Mouse (Mus musculus): ENCODE results near the gene Lin52. TPM values are rescaled to one million over a fixed set of nuclear protein-coding genes. Genes with fewer than 3 reads are reported as not detected.

Gene Lin52
- 12.8 and 14.9 TPM in 2 replicates for polyA plus RNA-seq (2015; fragmentation: Nextera tagmentation; extraction: Ambion mirVana)

DNA sequence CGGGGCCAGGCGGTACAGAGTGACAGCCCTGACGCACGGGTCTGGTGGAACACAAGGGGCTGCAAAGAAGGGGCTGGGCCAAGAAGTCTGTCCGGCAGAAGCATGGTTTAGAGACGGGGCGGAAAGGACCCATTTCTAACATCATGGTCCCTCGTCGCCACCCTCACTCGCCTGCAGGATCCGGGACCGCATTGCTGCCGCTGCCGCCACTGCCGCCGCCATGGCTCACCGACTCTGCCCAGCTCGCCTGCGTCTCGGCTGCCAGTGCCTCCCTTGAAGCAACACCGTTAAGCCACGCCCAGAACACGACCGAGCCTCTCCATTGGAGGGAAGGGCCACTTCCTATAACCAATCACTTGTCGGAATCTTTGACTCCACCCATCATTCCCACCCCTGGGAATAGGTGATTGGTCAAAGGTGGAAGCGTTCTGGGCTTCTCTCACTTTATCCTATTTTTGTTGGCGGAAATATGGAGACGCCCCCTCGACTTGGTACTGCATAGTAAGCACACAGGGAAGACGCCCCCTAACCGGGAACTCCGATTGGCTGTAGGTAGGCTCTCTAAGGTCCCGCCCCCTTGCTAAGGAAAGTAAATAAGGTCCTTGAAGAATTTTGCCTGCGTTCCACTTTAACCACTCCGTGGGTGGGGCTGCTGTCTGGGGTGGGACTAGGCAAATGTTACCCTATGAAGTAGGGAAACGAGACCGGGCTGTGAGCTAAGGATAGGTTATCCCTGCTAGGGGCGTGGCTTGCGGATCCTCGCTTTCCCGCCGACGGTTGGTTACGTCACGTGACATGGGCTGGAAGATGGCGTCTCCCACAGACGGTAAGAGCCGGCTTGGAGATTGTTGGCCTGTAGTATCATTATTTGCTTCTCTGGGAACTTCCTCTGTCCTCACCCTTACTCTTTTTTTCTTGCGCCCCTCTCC, at the start of gene Lin52, which contains the start of gene Aldh6a1:
Lin52 (plus strand) TSS at position 705 of the 929 bp plus-strand sequence.
Aldh6a1 (minus strand) TSS at position 287 of the 929 bp plus-strand sequence.

DNA sequence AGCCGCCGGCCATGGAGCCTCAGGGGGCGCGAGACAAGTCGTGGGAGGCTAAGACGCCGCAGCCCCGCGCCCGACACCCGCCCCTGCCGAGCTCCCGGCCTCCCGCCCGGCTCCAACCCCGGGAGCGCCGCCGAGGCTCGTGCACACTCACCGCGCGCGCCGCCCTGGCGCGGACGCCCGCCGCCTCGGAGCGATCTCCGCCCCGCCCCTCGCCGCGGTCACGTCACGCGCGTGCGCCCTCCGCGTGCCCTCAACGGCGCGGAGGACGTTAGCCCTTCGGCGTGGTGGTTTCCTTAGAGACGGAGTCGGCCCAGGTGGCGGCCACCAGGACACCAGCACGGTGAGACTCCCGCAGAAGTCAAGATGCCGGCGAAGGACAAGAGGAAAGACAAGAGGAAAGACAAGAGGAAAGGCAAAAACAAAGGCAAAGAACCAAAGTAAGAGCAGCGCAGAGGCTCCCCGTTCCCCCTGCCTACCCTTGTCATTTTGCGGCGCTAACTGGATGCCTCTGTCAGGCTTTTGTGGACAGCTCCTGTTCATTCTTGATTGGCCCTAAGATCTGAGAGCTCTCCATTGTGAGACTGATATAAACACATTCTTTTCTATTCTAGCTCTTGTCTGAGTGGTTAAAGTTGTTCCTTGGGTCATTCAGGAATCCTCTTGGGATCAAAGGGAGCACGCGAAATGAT, 42.3 kb upstream of the Lin52 start, which contains the start of the genes Entpd5 and Bbof1:
Entpd5 (minus strand) TSS at position 211 of the 689 bp plus-strand sequence.
Bbof1 (plus strand) TSS at position 253 of the 689 bp plus-strand sequence.

DNA sequence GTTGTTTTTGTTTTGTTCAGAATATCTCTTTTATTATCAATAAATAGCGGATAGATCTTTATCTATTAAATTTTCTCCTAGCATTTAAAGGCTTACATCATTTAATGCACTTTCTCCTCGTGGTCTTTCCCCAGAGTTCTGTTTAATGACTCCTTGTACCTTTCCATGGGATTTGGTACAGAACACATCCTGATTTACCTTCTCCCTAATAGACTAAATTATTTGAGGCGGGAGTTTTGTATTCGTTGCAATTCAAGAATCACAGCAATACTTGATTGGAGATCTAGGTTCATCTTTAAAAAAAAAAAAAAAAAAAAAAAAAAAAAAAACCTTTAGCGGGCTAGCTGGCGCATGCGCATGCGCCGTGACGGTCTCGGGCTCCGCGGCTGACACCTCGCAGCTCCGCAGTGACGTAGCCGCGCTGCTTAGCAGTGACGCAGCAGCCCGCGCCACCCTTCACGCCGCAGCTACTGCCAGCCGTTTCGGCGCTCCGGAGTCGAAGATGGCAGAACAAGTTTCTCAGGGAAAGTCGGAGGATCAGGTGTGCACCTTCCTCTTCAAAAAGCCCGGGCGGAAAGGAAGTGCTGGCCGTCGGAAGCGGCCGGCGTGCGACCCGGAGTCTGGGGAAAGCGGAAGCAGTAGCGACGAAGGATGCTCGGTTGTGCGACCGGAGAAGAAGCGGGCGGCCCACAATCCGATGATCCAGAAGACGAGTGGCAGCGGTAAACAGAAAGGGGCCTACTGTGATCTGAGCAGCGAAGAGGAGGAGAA, 34.2 kb upstream of the Lin52 start, which contains the start of gene Rnf113a2:
Rnf113a2 (plus strand) TSS at position 363 of the 771 bp plus-strand sequence.

DNA sequence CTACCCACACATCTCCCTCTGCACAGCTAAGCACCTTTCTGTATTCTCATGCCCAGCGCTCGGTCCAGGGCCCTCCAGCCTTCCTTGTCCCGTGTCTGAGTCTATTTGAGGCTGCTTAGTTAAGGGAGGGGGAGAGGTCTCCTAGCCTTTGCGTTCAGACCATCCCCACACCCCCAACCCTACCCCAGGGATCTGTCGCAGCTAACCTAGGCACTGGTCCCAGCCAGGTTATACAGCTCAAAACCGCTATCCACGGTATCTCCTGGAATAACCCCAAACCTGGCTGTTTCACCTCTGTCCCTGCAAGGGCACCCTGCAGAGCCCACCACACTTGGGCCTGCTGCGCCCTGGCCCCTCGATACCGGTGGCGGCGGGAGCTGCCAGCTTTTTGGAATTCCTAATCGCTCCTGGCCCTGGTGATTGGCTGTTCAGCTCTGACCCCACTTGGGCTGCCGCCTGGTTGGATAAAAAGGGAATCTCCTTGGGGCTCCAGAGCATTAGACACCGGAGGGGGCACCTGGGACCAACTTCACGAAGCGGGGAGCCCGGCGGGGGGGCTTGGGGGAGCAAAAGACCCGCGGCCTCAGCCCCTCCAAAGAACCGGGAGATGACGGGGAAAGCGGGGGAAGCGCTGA, 118.2 kb downstream of the Lin52 start, which contains the start of gene Vsx2:
Vsx2 (plus strand) TSS at position 427 of the 635 bp plus-strand sequence.

Other genes starting within 250 kb of the Lin52 start
- 6.1 and 6.8 TPM in 2 replicates for gene Elmsan1, start 232.5 kb upstream of the Lin52 start, polyA plus RNA-seq (2015; fragmentation: Nextera tagmentation; extraction: Ambion mirVana)
- gene Ptgr2, start 166.2 kb upstream of the Lin52 start, polyA plus RNA-seq (2015; fragmentation: Nextera tagmentation; extraction: Ambion mirVana) = 24.6 and 25.1 TPM in 2 replicates
- 45.0 and 48.5 TPM in 2 replicates for gene Zfp410, start 134.6 kb upstream of the Lin52 start, polyA plus RNA-seq (2015; fragmentation: Nextera tagmentation; extraction: Ambion mirVana)
- 20.7 and 21.5 TPM in 2 replicates for gene Coq6, start 89.8 kb upstream of the Lin52 start, polyA plus RNA-seq (2015; fragmentation: Nextera tagmentation; extraction: Ambion mirVana)
- 0.97 and 1.4 TPM in 2 replicates for gene Fam161b, start 89.6 kb upstream of the Lin52 start, polyA plus RNA-seq (2015; fragmentation: Nextera tagmentation; extraction: Ambion mirVana)
- 6.5 and 7.0 TPM in 2 replicates for gene Entpd5, start 42.4 kb upstream of the Lin52 start, polyA plus RNA-seq (2015; fragmentation: Nextera tagmentation; extraction: Ambion mirVana)
- gene Bbof1, start 42.4 kb upstream of the Lin52 start, polyA plus RNA-seq (2015; fragmentation: Nextera tagmentation; extraction: Ambion mirVana) = 0.53 and 0.63 TPM in 2 replicates
- gene Rnf113a2, start 34.2 kb upstream of the Lin52 start, polyA plus RNA-seq (2015; fragmentation: Nextera tagmentation; extraction: Ambion mirVana) = 23.2 and 26.2 TPM in 2 replicates
- 8.4 and 11.7 TPM in 2 replicates for gene Aldh6a1, start 418 bp upstream of the Lin52 start, polyA plus RNA-seq (2015; fragmentation: Nextera tagmentation; extraction: Ambion mirVana)
- gene Vsx2, start 118.3 kb downstream of the Lin52 start, polyA plus RNA-seq (2015; fragmentation: Nextera tagmentation; extraction: Ambion mirVana) = not detected in 2 replicates
- 4.4 and 5.3 TPM in 2 replicates for gene Abcd4, start 166.0 kb downstream of the Lin52 start, polyA plus RNA-seq (2015; fragmentation: Nextera tagmentation; extraction: Ambion mirVana)
- gene Vrtn, start 189.6 kb downstream of the Lin52 start, polyA plus RNA-seq (2015; fragmentation: Nextera tagmentation; extraction: Ambion mirVana) = not detected in 2 replicates
- 0.12 TPM in 1 of 2 replicates, not detected in the other for gene Syndig1l, start 247.4 kb downstream of the Lin52 start, polyA plus RNA-seq (2015; fragmentation: Nextera tagmentation; extraction: Ambion mirVana)